Mouse (Mus musculus): ENCODE data around the gene Adipoq.

DNA sequence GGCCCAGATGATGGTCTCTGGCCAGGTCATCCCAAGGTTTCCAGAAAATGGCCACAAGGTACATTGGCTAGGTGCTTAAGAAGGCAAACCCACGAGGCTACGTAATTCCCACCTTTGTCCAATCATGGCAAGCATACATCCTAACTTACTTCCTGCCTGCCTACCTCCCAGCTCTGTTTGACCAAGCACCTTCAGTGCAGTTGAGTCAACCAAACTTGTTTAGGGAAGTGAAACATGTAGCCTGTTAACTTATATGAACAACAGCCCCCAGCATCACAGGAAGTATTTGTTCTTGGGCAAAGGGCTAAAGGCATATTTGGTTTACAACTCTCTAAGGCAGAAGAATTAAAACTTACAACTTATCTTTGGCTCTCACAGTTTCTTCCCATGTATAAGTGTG lies 39.5 kb downstream of the Adipoq start:
- TF ChIP-seq ZNF384 (IDR thresholded peaks at IDR 0.05; ENCODE audit: low read depth, low read length) (no peak), HCFC1 (IDR thresholded peaks at IDR 0.05; ENCODE audit: borderline replicate concordance, insufficient read depth, low read length) (no peak), ZC3H11A (IDR thresholded peaks at IDR 0.05; ENCODE audit: borderline replicate concordance, low read depth, low read length) (no peak), MAFK (IDR thresholded peaks at IDR 0.05; ENCODE audit: insufficient read depth, low read depth, low read length) (no peak)

All from ES-E14 (cell line).